Mouse (Mus musculus) myocyte (in vitro differentiated cells): ENCODE data around the gene Sh3bp4.

Source experiments
- MAX ChIP-seq: IDR thresholded peaks from one replicate; pipeline ENCODE4 v1.6.1; 2011; ENCODE audit warnings: low read depth, mild to moderate bottlenecking, control low read depth
- MYOD1 ChIP-seq, 3 experiments: IDR thresholded peaks; one replicate each; pipeline ENCODE4 v1.6.1; 2011; ENCODE audit warnings: control low read depth in 2 of 3, low read depth in 2 of 3, mild to moderate bottlenecking in 2 of 3, moderate library complexity in 1 of 3; ENCODE audit not compliant: insufficient read length in 2 of 3, control insufficient read depth in 1 of 3
- MYOG ChIP-seq, 3 experiments: IDR thresholded peaks; one replicate each; pipeline ENCODE4 v1.6.1; 2011; ENCODE audit warnings: control low read depth in 2 of 3, low read depth in 2 of 3, mild to moderate bottlenecking in 2 of 3; ENCODE audit not compliant: insufficient read length in 2 of 3, control insufficient read depth in 1 of 3, insufficient read depth in 1 of 3
- POLR2A ChIP-seq: IDR thresholded peaks from one replicate; pipeline ENCODE4 v1.6.1; 2011; ENCODE audit warnings: low read depth, mild to moderate bottlenecking, control low read depth, moderate library complexity; ENCODE audit not compliant: insufficient read length
- POLR2AphosphoS2 ChIP-seq: IDR thresholded peaks from one replicate; pipeline ENCODE4 v1.6.1; 2011; ENCODE audit warnings: low read depth, control low read depth; ENCODE audit not compliant: insufficient read length
- REST ChIP-seq: IDR thresholded peaks from one replicate; pipeline ENCODE4 v1.6.1; 2011; ENCODE audit warnings: mild to moderate bottlenecking, control low read depth, moderate library complexity; ENCODE audit not compliant: insufficient read depth, insufficient read length
- USF1 ChIP-seq: IDR thresholded peaks from one replicate; pipeline ENCODE4 v1.6.1; 2011; ENCODE audit warnings: low read depth, mild to moderate bottlenecking, control low read depth, moderate library complexity

- TF ChIP-seq POLR2A: no peak
- no peak for TF ChIP-seq REST
- TF ChIP-seq USF1: no peak
- no peak for TF ChIP-seq MYOG (IDR thresholded peaks at IDR 0.05; ENCODE audit: control insufficient read depth in 1 of 3, insufficient read depth in 1 of 3, insufficient read length in 2 of 3, low read depth in 2 of 3)
- no peak for TF ChIP-seq MYOD1 (IDR thresholded peaks at IDR 0.05; ENCODE audit: control insufficient read depth in 1 of 3, insufficient read length in 2 of 3, low read depth in 2 of 3)
- TF ChIP-seq MAX: no peak
- TF ChIP-seq POLR2AphosphoS2: no peak
Measured at GRCm38 (mm10) chr1:89024696-89025612, 45.3 kb upstream of the Sh3bp4 start.
